Mouse (Mus musculus) thymus, adult 2 months (tissue): ENCODE measurements around the gene Ift27.

Source experiments
- CTCF ChIP-seq: fragments of 200-500 bp; IDR thresholded peaks from 2 replicates; pipeline ENCODE4 v1.5.1; 2012; ENCODE audit warnings: mild to moderate bottlenecking, control low read depth, low read length, moderate library complexity, borderline replicate concordance; ENCODE audit not compliant: control insufficient read depth, poor library complexity, insufficient read depth; ENCODE audit errors: extremely low read depth
- POLR2A ChIP-seq: fragments of 200-500 bp; IDR thresholded peaks from 2 replicates; pipeline ENCODE4 v1.6.1; 2012; ENCODE audit warnings: mild to moderate bottlenecking, low read length, control low read depth, moderate library complexity; ENCODE audit not compliant: control insufficient read depth, poor library complexity, insufficient read depth; ENCODE audit errors: extremely low read depth

DNA sequence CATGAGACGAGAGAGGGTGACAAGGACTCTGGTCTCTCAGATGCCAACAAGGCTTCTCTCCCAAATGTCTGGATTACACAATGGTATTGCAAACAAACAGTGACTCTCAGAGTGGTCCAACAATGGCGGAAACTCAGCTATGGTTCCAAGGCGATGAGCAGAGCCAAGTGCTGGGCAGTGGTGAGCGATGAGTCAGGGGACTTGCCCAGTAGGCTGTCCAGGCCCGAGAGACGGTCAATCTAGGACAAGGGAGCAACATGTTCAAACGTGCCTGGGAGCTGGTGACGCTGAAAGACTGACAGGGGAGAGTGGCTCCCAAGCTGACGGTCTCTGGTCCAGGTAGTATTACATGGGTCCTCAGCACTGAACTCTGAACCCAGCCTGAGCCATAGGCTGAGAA is 41.4 kb upstream of the Ift27 start:
- TF ChIP-seq POLR2A (no peak), CTCF (no peak)
